Mouse (Mus musculus) myocyte (in vitro differentiated cells): ENCODE data around the gene Hcn2.
A peak's percentile ranks its signal among the peaks of the same experiment; 100 is the strongest.

Experiments
- CEBPB ChIP-seq: IDR thresholded peaks from 2 replicates; pipeline ENCODE4 v1.6.1; 2011; ENCODE audit warnings: mild to moderate bottlenecking, moderate library complexity; ENCODE audit not compliant: poor library complexity, insufficient read depth, severe bottlenecking
- E2F4 ChIP-seq: IDR thresholded peaks from one replicate; pipeline ENCODE4 v1.6.1; 2011; ENCODE audit warnings: mild to moderate bottlenecking, control low read depth, moderate library complexity; ENCODE audit not compliant: insufficient read depth
- MAX ChIP-seq: IDR thresholded peaks from one replicate; pipeline ENCODE4 v1.6.1; 2011; ENCODE audit warnings: low read depth, mild to moderate bottlenecking, control low read depth
- MYOD1 ChIP-seq, 3 experiments: IDR thresholded peaks; one replicate each; pipeline ENCODE4 v1.6.1; 2011; ENCODE audit warnings: control low read depth in 2 of 3, low read depth in 2 of 3, mild to moderate bottlenecking in 2 of 3, moderate library complexity in 1 of 3; ENCODE audit not compliant: insufficient read length in 2 of 3, control insufficient read depth in 1 of 3
- MYOG ChIP-seq, 3 experiments: IDR thresholded peaks; one replicate each; pipeline ENCODE4 v1.6.1; 2011; ENCODE audit warnings: control low read depth in 2 of 3, low read depth in 2 of 3, mild to moderate bottlenecking in 2 of 3; ENCODE audit not compliant: insufficient read length in 2 of 3, control insufficient read depth in 1 of 3, insufficient read depth in 1 of 3
- POLR2A ChIP-seq: IDR thresholded peaks from one replicate; pipeline ENCODE4 v1.6.1; 2011; ENCODE audit warnings: low read depth, mild to moderate bottlenecking, control low read depth, moderate library complexity; ENCODE audit not compliant: insufficient read length
- POLR2AphosphoS2 ChIP-seq: IDR thresholded peaks from one replicate; pipeline ENCODE4 v1.6.1; 2011; ENCODE audit warnings: low read depth, control low read depth; ENCODE audit not compliant: insufficient read length
- REST ChIP-seq: IDR thresholded peaks from one replicate; pipeline ENCODE4 v1.6.1; 2011; ENCODE audit warnings: mild to moderate bottlenecking, control low read depth, moderate library complexity; ENCODE audit not compliant: insufficient read depth, insufficient read length
- TCF12 ChIP-seq: IDR thresholded peaks from one replicate; pipeline ENCODE4 v1.6.1; 2011; ENCODE audit warnings: mild to moderate bottlenecking, control low read depth; ENCODE audit not compliant: poor library complexity, insufficient read depth, severe bottlenecking
- TCF3 ChIP-seq: IDR thresholded peaks from one replicate; pipeline ENCODE4 v1.6.1; 2011; ENCODE audit warnings: low read depth, control low read depth; ENCODE audit not compliant: insufficient read length
- USF1 ChIP-seq: IDR thresholded peaks from one replicate; pipeline ENCODE4 v1.6.1; 2011; ENCODE audit warnings: low read depth, mild to moderate bottlenecking, control low read depth, moderate library complexity

GRCm38 (mm10) chr10:79745898-79746773, 29.7 kb downstream of the Hcn2 start, which contains the start of gene Polrmt:
- no peak for TF ChIP-seq TCF12
- TF ChIP-seq POLR2A: peak; percentile 94
- TF ChIP-seq CEBPB: no peak
- TF ChIP-seq POLR2AphosphoS2: peak; percentile 68
- no peak for TF ChIP-seq E2F4
- no peak for TF ChIP-seq USF1
- TF ChIP-seq MAX: no peak
- TF ChIP-seq MYOG (IDR thresholded peaks at IDR 0.05; ENCODE audit: control insufficient read depth in 1 of 3, insufficient read depth in 1 of 3, insufficient read length in 2 of 3, low read depth in 2 of 3): no peak
- no peak for TF ChIP-seq REST
- TF ChIP-seq MYOD1 (IDR thresholded peaks at IDR 0.05; ENCODE audit: control insufficient read depth in 1 of 3, insufficient read length in 2 of 3, low read depth in 2 of 3): no peak
- TF ChIP-seq TCF3: no peak
